Mouse (Mus musculus) testis, adult 2 months (tissue): ENCODE data around the gene Gsk3b. TPM values are rescaled to one million over a fixed set of nuclear protein-coding genes. Genes with fewer than 3 reads are reported as not detected.
"Not testable (repeated sequence)": the region's sequence is repeated elsewhere in the genome, so short reads cannot be mapped to it uniquely, and the experiment has no call there.

Experiments
- H3K27ac ChIP-seq: fragments of 200-500 bp; 2 replicates; pipeline ENCODE4 v1.5.1; 2012; ENCODE audit warnings: low read depth, low read length; ENCODE audit not compliant: control insufficient read depth, insufficient read depth
- H3K27me3 ChIP-seq: fragments of 200-500 bp; 2 replicates; pipeline ENCODE4 v1.6.1; 2012; ENCODE audit warnings: mild to moderate bottlenecking, low read length, moderate library complexity; ENCODE audit not compliant: control insufficient read depth, insufficient read depth
- H3K36me3 ChIP-seq: fragments of 200-500 bp; 2 replicates; pipeline ENCODE4 v1.6.1; 2012; ENCODE audit warnings: mild to moderate bottlenecking, low read length; ENCODE audit not compliant: control insufficient read depth, insufficient read depth
- H3K4me1 ChIP-seq: fragments of 200-500 bp; 2 replicates; pipeline ENCODE4 v1.6.1; 2012; ENCODE audit warnings: low read length; ENCODE audit not compliant: control insufficient read depth, insufficient read depth
- H3K4me3 ChIP-seq: fragments of 200-500 bp; 2 replicates; pipeline ENCODE4 v1.5.1; 2012; ENCODE audit warnings: low read depth, mild to moderate bottlenecking, low read length, moderate library complexity, mixed read lengths; ENCODE audit not compliant: control insufficient read depth
- CTCF ChIP-seq: fragments of 200-500 bp; IDR thresholded peaks from 2 replicates; pipeline ENCODE4 v1.5.1; 2012; ENCODE audit warnings: low read depth, mild to moderate bottlenecking, inconsistent platforms, low read length, moderate library complexity; ENCODE audit not compliant: control insufficient read depth, insufficient read depth, insufficient replicate concordance
- POLR2A ChIP-seq: fragments of 200-500 bp; IDR thresholded peaks from 2 replicates; pipeline ENCODE4 v1.6.1; 2012; ENCODE audit warnings: low read depth, mild to moderate bottlenecking, inconsistent platforms, low read length, moderate library complexity; ENCODE audit not compliant: control insufficient read depth
- polyA plus RNA-seq: library from polyadenylated mRNA; depleted of rRNA; stranded (reverse); fragments of >200 nt; gene quantifications from 2 replicates; pipeline ENCODE4 v1.2.3, GENCODE M21; 2012

Gsk3b gene
- polyA plus RNA-seq, 1 experiment, result 129 TPM

DNA sequence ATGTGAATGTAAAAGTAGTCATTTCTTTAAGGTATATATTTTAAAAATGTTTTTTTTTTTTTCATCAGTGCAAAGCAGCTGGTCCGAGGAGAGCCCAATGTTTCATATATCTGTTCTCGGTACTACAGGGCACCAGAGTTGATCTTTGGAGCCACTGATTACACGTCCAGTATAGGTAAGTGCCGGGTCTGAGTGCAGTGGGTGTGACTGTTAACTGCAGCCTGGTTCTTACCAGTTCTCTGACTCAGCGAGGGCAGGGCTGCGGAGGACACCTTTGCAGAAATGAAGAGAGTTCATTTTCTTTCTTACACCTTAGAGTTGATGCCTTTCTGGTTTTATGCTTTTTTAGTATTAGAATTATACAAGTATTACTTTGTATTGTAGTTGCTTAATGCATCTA lies 102.7 kb downstream of the Gsk3b start:
- Histone ChIP-seq H3K36me3 (no peaks in the 10 kb centered on the region; the same call in 1 of the 2 replicates), H3K4me3 (no peak overlapping the region), H3K4me1 (no peaks in the 10 kb centered on the region), H3K27ac (no peak overlapping the region), H3K27me3 (no peaks in the 10 kb centered on the region)
- TF ChIP-seq POLR2A, result no peak
- TF ChIP-seq CTCF, result no peak

- Histone ChIP-seq H3K36me3 (no peaks in the 10 kb centered on the region; the same call in 1 of the 2 replicates), H3K27ac (no peak overlapping the region), H3K4me3 (no peak overlapping the region), H3K4me1 (no peaks in the 10 kb centered on the region), H3K27me3 (no peaks in the 10 kb centered on the region)
- TF ChIP-seq CTCF (no peak), POLR2A (no peak)
These were observed 103.8 kb downstream of the Gsk3b start for GRCm38 (mm10) chr16:38192640-38193039.

GRCm38 (mm10) chr16:38197299-38197698 lies 108.5 kb downstream of the Gsk3b start:
- Histone ChIP-seq H3K27ac (no peak overlapping the region), H3K36me3 (no peaks in the 10 kb centered on the region), H3K4me1 (no peaks in the 10 kb centered on the region), H3K4me3 (no peak overlapping the region), H3K27me3 (no peaks in the 10 kb centered on the region)
- TF ChIP-seq POLR2A (no peak), CTCF (no peak)

DNA sequence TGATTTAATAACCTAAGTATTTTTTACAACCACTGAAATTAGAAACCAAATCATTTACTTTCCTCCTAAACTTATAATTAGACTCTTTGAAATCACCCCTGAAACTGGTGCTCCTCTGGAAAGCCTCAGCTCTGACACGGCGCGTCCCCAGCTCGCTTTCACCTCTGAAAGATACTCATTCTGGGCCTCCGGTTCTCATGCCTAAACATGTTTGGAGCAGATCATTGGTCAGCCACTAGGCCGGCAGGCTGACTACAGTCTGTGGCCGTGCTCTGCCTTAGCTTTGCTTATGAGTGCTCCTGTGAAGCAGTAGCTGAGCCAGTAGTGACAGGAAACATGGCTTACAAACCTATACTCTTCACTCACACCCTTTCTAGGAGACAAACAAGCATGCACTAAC lies 116.5 kb downstream of the Gsk3b start:
- Histone ChIP-seq H3K27me3 (no peaks in the 10 kb centered on the region), H3K27ac (no peak overlapping the region), H3K4me1 (no peaks in the 10 kb centered on the region), H3K36me3 (no peaks in the 10 kb centered on the region), H3K4me3 (no peak overlapping the region)
- no peak for TF ChIP-seq POLR2A

GRCm38 (mm10) chr16:38222491-38222890 lies 133.7 kb downstream of the Gsk3b start:
- H3K27ac ChIP-seq, H3K27me3 ChIP-seq, H3K4me3 ChIP-seq, H3K4me1 ChIP-seq, H3K36me3 ChIP-seq: not testable (repeated sequence)

- Histone ChIP-seq H3K27ac (no peak overlapping the region), H3K4me3 (no peak overlapping the region), H3K4me1 (no peaks in the 10 kb centered on the region), H3K36me3 (no peaks in the 10 kb centered on the region), H3K27me3 (no peaks in the 10 kb centered on the region)
- TF ChIP-seq POLR2A (no peak), CTCF (no peak)
These were observed 148.3 kb downstream of the Gsk3b start for GRCm38 (mm10) chr16:38236936-38237585.

GRCm38 (mm10) chr16:38239729-38240128 lies 150.9 kb downstream of the Gsk3b start:
- H3K36me3 ChIP-seq, result no peaks in the 10 kb centered on the region
- TF ChIP-seq POLR2A, result no peak
- TF ChIP-seq CTCF, result 0 out of 2 replicates have a peak, but pooled peaks have one; percentile 6
- no peak overlapping the region for H3K4me3 ChIP-seq
- no peak overlapping the region for H3K27ac ChIP-seq
- no peaks in the 10 kb centered on the region for H3K4me1 ChIP-seq
- H3K27me3 ChIP-seq, result no peaks in the 10 kb centered on the region

DNA sequence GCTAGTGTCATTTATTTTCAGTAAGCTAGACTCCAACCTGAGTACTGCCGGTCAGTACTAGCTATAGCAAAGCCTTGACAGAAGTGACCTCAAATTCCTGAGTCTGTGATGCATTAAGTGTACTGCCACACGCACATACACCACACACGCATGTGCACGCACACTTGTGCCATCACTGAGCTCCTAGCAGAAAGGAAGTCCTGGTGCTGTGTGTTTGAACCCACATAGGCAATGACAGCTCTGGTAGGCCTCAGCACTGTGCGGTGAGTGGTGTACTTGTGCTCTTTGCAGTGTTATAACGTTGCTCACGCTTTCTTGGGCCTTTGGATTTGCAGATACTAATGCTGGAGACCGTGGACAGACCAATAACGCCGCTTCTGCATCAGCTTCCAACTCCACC lies 151.4 kb downstream of the Gsk3b start:
- Histone ChIP-seq H3K27ac (no peak overlapping the region), H3K27me3 (no peaks in the 10 kb centered on the region), H3K4me1 (no peaks in the 10 kb centered on the region), H3K36me3 (no peaks in the 10 kb centered on the region), H3K4me3 (no peak overlapping the region)
- TF ChIP-seq CTCF (no peak), POLR2A (no peak)
